Mouse (Mus musculus) erythroblast, adult 5-6 weeks (primary cell): ENCODE results near the gene Tm9sf1. TPM values are rescaled to one million over a fixed set of nuclear protein-coding genes. Genes with fewer than 3 reads are reported as not detected.

Experiments
- ATAC-seq: replicated peaks from 2 replicates; pipeline ENCODE4 v1.8.0; 2016; ENCODE audit warnings: moderate number of reproducible peaks, mild to moderate bottlenecking, moderate TSS enrichment, inconsistent platforms; ENCODE audit not compliant: poor library complexity, low FRiP score, severe bottlenecking
- total RNA-seq, 2 experiments: library from RNA; stranded (forward) in 1 of 2; stranded (reverse) in 1 of 2; fragments of 150-400 nt in 1 of 2; fragments of 200-764, 138-1000 nt in 1 of 2; gene quantifications; 2 replicates each; pipeline versions ENCODE4 v1.2.3 to v1.2.4; 2015 to 2017; ENCODE audit warnings: low replicate concordance in 2 of 2

Tm9sf1 gene
- total RNA-seq, 2 experiments from 2014 or later, result 14.2 to 20.5 TPM

GRCm38 (mm10) chr14:55596036-55596690 is 47.4 kb downstream of the Tm9sf1 start:
- ATAC-seq, result no peak

- peak; percentile 10 for ATAC-seq
Measured at GRCm38 (mm10) chr14:55592226-55592625, 51.4 kb downstream of the Tm9sf1 start.

GRCm38 (mm10) chr14:55591331-55591891 is 52.2 kb downstream of the Tm9sf1 start, which contains the start of gene Rnf31:
Rnf31 (plus strand) TSS chr14:55591708.
- ATAC-seq, result peak; percentile 87

- peak; percentile 82 for ATAC-seq
Measured at GRCm38 (mm10) chr14:55590748-55591330, 52.8 kb downstream of the Tm9sf1 start, which contains the start of gene Psme2. Psme2 (minus strand) TSS chr14:55591113.

GRCm38 (mm10) chr14:55589771-55590448 is 53.7 kb downstream of the Tm9sf1 start:
- no peak for ATAC-seq

GRCm38 (mm10) chr14:55589271-55589670 is 54.3 kb downstream of the Tm9sf1 start:
- no peak for ATAC-seq

GRCm38 (mm10) chr14:55586149-55586548 is 57.5 kb downstream of the Tm9sf1 start:
- peak; percentile 43 for ATAC-seq

Other genes with a start within 250 kb of the Tm9sf1 start
Only the 30 nearest of the 34 such genes appear.
- gene Dhrs4, start 165.0 kb downstream of the Tm9sf1 start, total RNA-seq (2015; ENCODE audit: low replicate concordance), result 12.7 and 16.9 TPM in 2 replicates
- 9.8 and 19.1 TPM in 2 replicates for gene Dhrs4, start 165.0 kb downstream of the Tm9sf1 start, total RNA-seq (2017; ENCODE audit: low replicate concordance)
- not detected in 2 replicates for gene Carmil3, start 153.2 kb downstream of the Tm9sf1 start, total RNA-seq (2015; ENCODE audit: low replicate concordance)
- not detected in 2 replicates for gene Carmil3, start 153.2 kb downstream of the Tm9sf1 start, total RNA-seq (2017; ENCODE audit: low replicate concordance)
- not detected in 2 replicates for gene Cpne6, start 133.4 kb downstream of the Tm9sf1 start, total RNA-seq (2015; ENCODE audit: low replicate concordance)
- gene Cpne6, start 133.4 kb downstream of the Tm9sf1 start, total RNA-seq (2017; ENCODE audit: low replicate concordance), result not detected in 2 replicates
- gene Nrl, start 118.8 kb downstream of the Tm9sf1 start, total RNA-seq (2015; ENCODE audit: low replicate concordance), result 0.19 and 0.42 TPM in 2 replicates
- 0.42 TPM in 1 of 2 replicates, not detected in the other for gene Nrl, start 118.8 kb downstream of the Tm9sf1 start, total RNA-seq (2017; ENCODE audit: low replicate concordance)
- gene Pck2, start 103.5 kb downstream of the Tm9sf1 start, total RNA-seq (2015; ENCODE audit: low replicate concordance), result 20.4 and 28.6 TPM in 2 replicates
- 60.3 and 66.5 TPM in 2 replicates for gene Pck2, start 103.5 kb downstream of the Tm9sf1 start, total RNA-seq (2017; ENCODE audit: low replicate concordance)
- 18.2 and 21.9 TPM in 2 replicates for gene Dcaf11, start 83.8 kb downstream of the Tm9sf1 start, total RNA-seq (2015; ENCODE audit: low replicate concordance)
- 46.2 and 54.9 TPM in 2 replicates for gene Dcaf11, start 83.8 kb downstream of the Tm9sf1 start, total RNA-seq (2017; ENCODE audit: low replicate concordance)
- gene A730061H03Rik, start 83.4 kb downstream of the Tm9sf1 start, total RNA-seq (2015; ENCODE audit: low replicate concordance), result not detected in 2 replicates
- 4.8 TPM in 1 of 2 replicates, not detected in the other for gene A730061H03Rik, start 83.4 kb downstream of the Tm9sf1 start, total RNA-seq (2017; ENCODE audit: low replicate concordance)
- gene Fitm1, start 68.2 kb downstream of the Tm9sf1 start, total RNA-seq (2015; ENCODE audit: low replicate concordance), result not detected in 2 replicates
- not detected in 2 replicates for gene Fitm1, start 68.2 kb downstream of the Tm9sf1 start, total RNA-seq (2017; ENCODE audit: low replicate concordance)
- 271 and 301 TPM in 2 replicates for gene Psme1, start 65.7 kb downstream of the Tm9sf1 start, total RNA-seq (2015; ENCODE audit: low replicate concordance)
- gene Psme1, start 65.7 kb downstream of the Tm9sf1 start, total RNA-seq (2017; ENCODE audit: low replicate concordance), result 107 and 147 TPM in 2 replicates
- gene Emc9, start 58.5 kb downstream of the Tm9sf1 start, total RNA-seq (2015; ENCODE audit: low replicate concordance), result 10.9 TPM in 1 of 2 replicates, not detected in the other
- 2.6 and 3.6 TPM in 2 replicates for gene Emc9, start 58.5 kb downstream of the Tm9sf1 start, total RNA-seq (2017; ENCODE audit: low replicate concordance)
- 74.0 and 102 TPM in 2 replicates for gene Psme2, start 52.7 kb downstream of the Tm9sf1 start, total RNA-seq (2015; ENCODE audit: low replicate concordance)
- 83.1 and 86.1 TPM in 2 replicates for gene Psme2, start 52.7 kb downstream of the Tm9sf1 start, total RNA-seq (2017; ENCODE audit: low replicate concordance)
- gene Rnf31, start 52.1 kb downstream of the Tm9sf1 start, total RNA-seq (2015; ENCODE audit: low replicate concordance), result 6.5 and 9.4 TPM in 2 replicates
- 7.1 and 8.9 TPM in 2 replicates for gene Rnf31, start 52.1 kb downstream of the Tm9sf1 start, total RNA-seq (2017; ENCODE audit: low replicate concordance)
- 65.1 and 69.8 TPM in 2 replicates for gene Irf9, start 40.2 kb downstream of the Tm9sf1 start, total RNA-seq (2015; ENCODE audit: low replicate concordance)
- gene Irf9, start 40.2 kb downstream of the Tm9sf1 start, total RNA-seq (2017; ENCODE audit: low replicate concordance), result 104 and 106 TPM in 2 replicates
- 1.7 TPM in 1 of 2 replicates, not detected in the other for gene Rec8, start 25.8 kb downstream of the Tm9sf1 start, total RNA-seq (2015; ENCODE audit: low replicate concordance)
- 0.84 and 2.2 TPM in 2 replicates for gene Rec8, start 25.8 kb downstream of the Tm9sf1 start, total RNA-seq (2017; ENCODE audit: low replicate concordance)
- gene Ipo4, start 7.8 kb downstream of the Tm9sf1 start, total RNA-seq (2015; ENCODE audit: low replicate concordance), result 3.7 and 29.7 TPM in 2 replicates
- gene Ipo4, start 7.8 kb downstream of the Tm9sf1 start, total RNA-seq (2017; ENCODE audit: low replicate concordance), result 7.0 and 13.8 TPM in 2 replicates
- 0.96 and 5.4 TPM in 2 replicates for gene Gm49378, start 5.9 kb downstream of the Tm9sf1 start, total RNA-seq (2015; ENCODE audit: low replicate concordance)
- 5.4 TPM in 1 of 2 replicates, not detected in the other for gene Gm49378, start 5.9 kb downstream of the Tm9sf1 start, total RNA-seq (2017; ENCODE audit: low replicate concordance)
- gene Tssk4, start 6.4 kb upstream of the Tm9sf1 start, total RNA-seq (2015; ENCODE audit: low replicate concordance), result 0.84 TPM in 1 of 2 replicates, not detected in the other
- gene Tssk4, start 6.4 kb upstream of the Tm9sf1 start, total RNA-seq (2017; ENCODE audit: low replicate concordance), result 0.28 and 0.68 TPM in 2 replicates
- gene Mdp1, start 16.7 kb upstream of the Tm9sf1 start, total RNA-seq (2015; ENCODE audit: low replicate concordance), result 4.6 and 10.4 TPM in 2 replicates
- 7.1 and 8.4 TPM in 2 replicates for gene Mdp1, start 16.7 kb upstream of the Tm9sf1 start, total RNA-seq (2017; ENCODE audit: low replicate concordance)
- 1.5 and 2.7 TPM in 2 replicates for gene Gmpr2, start 28.1 kb upstream of the Tm9sf1 start, total RNA-seq (2015; ENCODE audit: low replicate concordance)
- gene Gmpr2, start 28.1 kb upstream of the Tm9sf1 start, total RNA-seq (2017; ENCODE audit: low replicate concordance), result 6.9 and 8.5 TPM in 2 replicates
- gene Nedd8, start 28.3 kb upstream of the Tm9sf1 start, total RNA-seq (2015; ENCODE audit: low replicate concordance), result 89.5 and 91.3 TPM in 2 replicates
- gene Nedd8, start 28.3 kb upstream of the Tm9sf1 start, total RNA-seq (2017; ENCODE audit: low replicate concordance), result 66.5 and 67.1 TPM in 2 replicates
- gene Tinf2, start 38.0 kb upstream of the Tm9sf1 start, total RNA-seq (2015; ENCODE audit: low replicate concordance), result 7.7 and 10.2 TPM in 2 replicates
- gene Tinf2, start 38.0 kb upstream of the Tm9sf1 start, total RNA-seq (2017; ENCODE audit: low replicate concordance), result 12.9 and 13.1 TPM in 2 replicates
- gene Tgm1, start 70.1 kb upstream of the Tm9sf1 start, total RNA-seq (2015; ENCODE audit: low replicate concordance), result 0.96 TPM in 1 of 2 replicates, not detected in the other
- gene Tgm1, start 70.1 kb upstream of the Tm9sf1 start, total RNA-seq (2017; ENCODE audit: low replicate concordance), result 0.14 and 0.85 TPM in 2 replicates
- gene Rabggta, start 78.5 kb upstream of the Tm9sf1 start, total RNA-seq (2015; ENCODE audit: low replicate concordance), result 2.3 and 5.4 TPM in 2 replicates
- gene Rabggta, start 78.5 kb upstream of the Tm9sf1 start, total RNA-seq (2017; ENCODE audit: low replicate concordance), result 2.1 and 2.2 TPM in 2 replicates
- 22.4 and 27.1 TPM in 2 replicates for gene Dhrs1, start 101.9 kb upstream of the Tm9sf1 start, total RNA-seq (2015; ENCODE audit: low replicate concordance)
- gene Dhrs1, start 101.9 kb upstream of the Tm9sf1 start, total RNA-seq (2017; ENCODE audit: low replicate concordance), result 3.9 and 14.9 TPM in 2 replicates
- gene Nop9, start 101.9 kb upstream of the Tm9sf1 start, total RNA-seq (2015; ENCODE audit: low replicate concordance), result 6.5 and 11.3 TPM in 2 replicates
- 3.7 and 3.9 TPM in 2 replicates for gene Nop9, start 101.9 kb upstream of the Tm9sf1 start, total RNA-seq (2017; ENCODE audit: low replicate concordance)
- 2.1 TPM in 1 of 2 replicates, not detected in the other for gene Cideb, start 114.7 kb upstream of the Tm9sf1 start, total RNA-seq (2015; ENCODE audit: low replicate concordance)
- 0.94 TPM in 1 of 2 replicates, not detected in the other for gene Cideb, start 114.7 kb upstream of the Tm9sf1 start, total RNA-seq (2017; ENCODE audit: low replicate concordance)
- gene Ltb4r2, start 117.6 kb upstream of the Tm9sf1 start, total RNA-seq (2015; ENCODE audit: low replicate concordance), result not detected in 2 replicates
- 0.14 TPM in 1 of 2 replicates, not detected in the other for gene Ltb4r2, start 117.6 kb upstream of the Tm9sf1 start, total RNA-seq (2017; ENCODE audit: low replicate concordance)
- gene Ltb4r1, start 122.2 kb upstream of the Tm9sf1 start, total RNA-seq (2015; ENCODE audit: low replicate concordance), result 6.3 and 14.8 TPM in 2 replicates
- 9.3 and 21.8 TPM in 2 replicates for gene Ltb4r1, start 122.2 kb upstream of the Tm9sf1 start, total RNA-seq (2017; ENCODE audit: low replicate concordance)
- gene Adcy4, start 140.3 kb upstream of the Tm9sf1 start, total RNA-seq (2015; ENCODE audit: low replicate concordance), result not detected in 2 replicates
- not detected in 2 replicates for gene Adcy4, start 140.3 kb upstream of the Tm9sf1 start, total RNA-seq (2017; ENCODE audit: low replicate concordance)
- gene Ripk3, start 145.1 kb upstream of the Tm9sf1 start, total RNA-seq (2015; ENCODE audit: low replicate concordance), result 17.1 and 22.6 TPM in 2 replicates
- gene Ripk3, start 145.1 kb upstream of the Tm9sf1 start, total RNA-seq (2017; ENCODE audit: low replicate concordance), result 6.7 and 7.2 TPM in 2 replicates